Mouse (Mus musculus) intestine, embryonic 16.5 days (tissue): ENCODE data around the gene Slc35a3. TPM values are rescaled to one million over a fixed set of nuclear protein-coding genes. Genes with fewer than 3 reads are reported as not detected.
"Not testable (repeated sequence)": the region's sequence is repeated elsewhere in the genome, so short reads cannot be mapped to it uniquely, and the experiment has no call there.

ENCODE experiments used
- ATAC-seq: fragments of 200-750 bp; cut with Nextera tagmentation; 2 replicates; pipeline ENCODE4 v1.8.0; 2017; ENCODE audit warnings: moderate TSS enrichment, moderate library complexity
- H3K27ac ChIP-seq: fragments of 300-500 bp; sonication (generic); 2 replicates; pipeline ENCODE4 v1.5.1; 2014; ENCODE audit warnings: mild to moderate bottlenecking, low read length
- H3K27me3 ChIP-seq: fragments of 300-500 bp; sonication (generic); replicated peaks from 2 replicates; pipeline ENCODE4 v1.6.1; 2014; ENCODE audit warnings: low read length, control low read depth, mixed read lengths; ENCODE audit not compliant: control insufficient read depth, insufficient read depth
- H3K36me3 ChIP-seq: fragments of 300-500 bp; sonication (generic); 2 replicates; pipeline ENCODE4 v1.6.1; 2014; ENCODE audit warnings: low read length, control low read depth; ENCODE audit not compliant: control insufficient read depth, insufficient read depth
- H3K4me1 ChIP-seq: fragments of 300-500 bp; sonication (generic); 2 replicates; pipeline ENCODE4 v1.6.1; 2014; ENCODE audit warnings: low read length, control low read depth, mixed read lengths; ENCODE audit not compliant: control insufficient read depth, insufficient read depth
- H3K4me2 ChIP-seq: fragments of 300-500 bp; sonication (generic); 2 replicates; pipeline ENCODE4 v1.6.1; 2014; ENCODE audit warnings: low read depth, low read length, control low read depth
- H3K4me3 ChIP-seq: fragments of 300-500 bp; sonication (generic); 2 replicates; pipeline ENCODE4 v1.5.1; 2014; ENCODE audit warnings: mild to moderate bottlenecking, low read length
- H3K9ac ChIP-seq: fragments of 300-500 bp; sonication (generic); 2 replicates; pipeline ENCODE4 v1.6.1; 2014; ENCODE audit warnings: low read depth, low read length
- H3K9me3 ChIP-seq: fragments of 300-500 bp; sonication (generic); 2 replicates; pipeline ENCODE4 v1.6.1; 2016; ENCODE audit warnings: low read length, control low read depth; ENCODE audit not compliant: control insufficient read depth
- WGBS: fragments of 180-500 bp; shearing (Covaris S2); extraction: QIAGEN DNeasy Blood & Tissue Kit; methylation state at CpG from one replicate; pipeline ENCODE4 v1.1.7; 2014; 5-methylcytosine and 5-hydroxymethylcytosine counted together
- polyA plus RNA-seq: library from polyadenylated mRNA; unstranded; fragments of >200 nt; fragmentation: Nextera tagmentation; extraction: Ambion mirVana; gene quantifications from 2 replicates; pipeline ENCODE4 v1.2.1, GENCODE M21; 2015

The Slc35a3 gene
- 19.8 and 21.5 TPM in 2 replicates for polyA plus RNA-seq

DNA sequence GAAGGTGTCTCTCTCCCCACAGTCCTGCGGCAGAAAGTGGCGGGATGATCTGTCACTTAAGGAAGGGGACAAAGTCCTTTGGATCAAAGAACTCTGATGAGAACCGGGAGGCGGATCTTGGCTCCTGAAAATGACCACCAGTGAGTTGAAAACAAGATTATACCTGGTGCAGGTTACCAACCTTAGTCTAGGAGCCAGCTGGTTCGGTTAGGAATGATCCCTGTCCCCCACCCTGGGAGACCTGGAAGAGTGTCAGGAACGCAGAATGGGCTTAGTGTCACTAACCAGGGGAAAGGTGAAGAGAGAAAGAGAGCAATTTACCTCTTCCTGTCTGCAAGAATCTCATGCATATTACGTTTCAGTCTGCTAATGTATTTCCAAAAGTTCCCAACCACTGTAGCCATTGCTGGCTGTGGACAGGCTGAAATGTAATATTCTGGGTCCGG is at the start of gene Slc35a3:
Gene Slc35a3 (minus strand): TSS at position 396 of the 446 bp plus-strand sequence.
- H3K4me2 ChIP-seq = peak within 1 kb of the TSS; percentile 84
- peak within 1 kb of the TSS; percentile 90 for H3K27ac ChIP-seq
- H3K4me1 ChIP-seq = peaks cover 12% of the 10 kb centered on the region
- peak within 1 kb of the TSS; percentile 95 for H3K4me3 ChIP-seq
- 2% methylated on average over 8 of the region's 8 CpGs for WGBS
- peak within 1 kb of the TSS; percentile 97 for H3K9ac ChIP-seq
- H3K36me3 ChIP-seq = no peaks in the 10 kb centered on the region
- H3K27me3 ChIP-seq = no peaks in the 10 kb centered on the region
- no peaks in the 10 kb centered on the region for H3K9me3 ChIP-seq
- peak; percentile 58 for ATAC-seq

GRCm38 (mm10) chr3:116752818-116753217 is 40.2 kb upstream of the Slc35a3 start:
- H3K9me3 ChIP-seq = no peaks in the 10 kb centered on the region
- no peak overlapping the region for H3K27ac ChIP-seq
- H3K27me3 ChIP-seq = no peaks in the 10 kb centered on the region
- H3K4me1 ChIP-seq = no peaks in the 10 kb centered on the region
- WGBS = 93% methylated on average over 8 of the region's 8 CpGs
- no peak for ATAC-seq
- H3K9ac ChIP-seq = no peak overlapping the region
- peaks cover 6% of the 10 kb centered on the region; the same call in 1 of the 2 replicates for H3K36me3 ChIP-seq
- H3K4me3 ChIP-seq = no peak overlapping the region
- H3K4me2 ChIP-seq = no peak overlapping the region

GRCm38 (mm10) chr3:116751191-116751860 is 38.7 kb upstream of the Slc35a3 start:
- no peak overlapping the region for H3K4me2 ChIP-seq
- no peak overlapping the region for H3K9ac ChIP-seq
- peaks cover 6% of the 10 kb centered on the region; the same call in 1 of the 2 replicates for H3K36me3 ChIP-seq
- no peak for ATAC-seq
- H3K27ac ChIP-seq = no peak overlapping the region
- no peaks in the 10 kb centered on the region for H3K4me1 ChIP-seq
- 89% methylated on average over 4 of the region's 4 CpGs for WGBS
- H3K9me3 ChIP-seq = no peaks in the 10 kb centered on the region
- no peak overlapping the region for H3K4me3 ChIP-seq
- no peaks in the 10 kb centered on the region for H3K27me3 ChIP-seq

DNA sequence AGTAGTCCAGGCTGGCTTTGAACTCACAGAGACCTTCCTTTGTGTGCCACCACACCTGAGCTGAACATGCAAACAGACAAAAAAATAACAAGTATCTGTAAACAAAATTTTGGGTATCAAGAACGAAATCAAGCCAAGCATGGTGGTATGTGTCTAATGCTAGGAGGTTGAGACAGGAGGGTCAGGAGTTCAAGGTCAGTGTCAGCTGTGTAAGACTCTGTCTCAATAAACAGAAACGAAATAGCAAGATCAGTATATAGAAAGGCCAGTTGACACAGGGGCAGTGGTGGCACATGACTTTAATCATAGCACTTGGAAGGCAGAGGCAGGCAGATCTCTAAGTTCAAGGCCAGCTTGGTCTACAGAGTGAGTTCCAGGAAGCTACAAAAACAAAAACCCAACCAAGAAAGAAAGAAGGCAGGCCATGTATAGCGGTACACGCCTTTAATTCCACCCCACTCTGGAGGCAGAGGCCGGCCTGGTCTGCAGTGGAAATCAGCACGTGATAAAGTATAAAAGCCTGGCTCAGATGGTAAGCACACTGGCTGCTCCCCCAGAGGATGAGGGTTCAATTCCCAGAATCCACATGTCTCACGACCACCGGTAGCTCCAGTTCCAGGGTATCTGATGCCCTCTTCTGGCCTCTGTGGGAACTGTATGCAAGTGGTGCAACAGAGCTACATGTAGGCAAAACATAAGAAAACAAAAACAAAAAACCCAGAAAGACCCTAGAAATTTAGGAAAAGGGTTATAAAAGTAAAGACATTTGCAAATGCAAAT is 36.0 kb upstream of the Slc35a3 start:
- WGBS = 63% methylated on average over 8 of the region's 8 CpGs
- H3K27me3 ChIP-seq = no peaks in the 10 kb centered on the region
- no peak for ATAC-seq

GRCm38 (mm10) chr3:116747648-116748047 is 35.0 kb upstream of the Slc35a3 start:
- H3K4me1 ChIP-seq, H3K4me3 ChIP-seq, H3K9ac ChIP-seq, H3K9me3 ChIP-seq, H3K4me2 ChIP-seq, H3K27me3 ChIP-seq, H3K27ac ChIP-seq, ATAC-seq, H3K36me3 ChIP-seq: not testable (repeated sequence)
- whole genome bisulfite sequencing = 90% methylated on average over 7 of the region's 7 CpGs

More for the DNA sequence above, 36.0 kb upstream of the Slc35a3 start:
- H3K36me3 ChIP-seq = 0 out of 2 replicates have a peak, but pooled peaks cover 6% of the 10 kb centered on the region
- H3K4me3 ChIP-seq = no peak overlapping the region
- H3K4me2 ChIP-seq = no peak overlapping the region
- H3K27ac ChIP-seq = no peak overlapping the region
- no peaks in the 10 kb centered on the region for H3K9me3 ChIP-seq
- no peak overlapping the region for H3K9ac ChIP-seq
- no peaks in the 10 kb centered on the region for H3K4me1 ChIP-seq

- no peak overlapping the region for H3K4me2 ChIP-seq
- ATAC-seq = no peak
Observed at GRCm38 (mm10) chr3:116740963-116741362, 28.3 kb upstream of the Slc35a3 start.

GRCm38 (mm10) chr3:116740106-116740505 is 27.5 kb upstream of the Slc35a3 start:
- WGBS = 53% methylated on average over 5 of the region's 5 CpGs
- ATAC-seq = no peak
- no peaks in the 10 kb centered on the region for H3K4me1 ChIP-seq
- H3K9me3 ChIP-seq = no peaks in the 10 kb centered on the region
- no peak overlapping the region for H3K4me2 ChIP-seq
- H3K36me3 ChIP-seq = no peaks in the 10 kb centered on the region
- no peaks in the 10 kb centered on the region for H3K27me3 ChIP-seq
- no peak overlapping the region for H3K4me3 ChIP-seq
- H3K9ac ChIP-seq = no peak overlapping the region
- no peak overlapping the region for H3K27ac ChIP-seq

More at GRCm38 (mm10) chr3:116740963-116741362, 28.3 kb upstream of the Slc35a3 start:
- H3K27me3 ChIP-seq = no peaks in the 10 kb centered on the region
- H3K36me3 ChIP-seq = no peaks in the 10 kb centered on the region
- no peaks in the 10 kb centered on the region for H3K4me1 ChIP-seq
- no peak overlapping the region for H3K9ac ChIP-seq
- H3K9me3 ChIP-seq = no peaks in the 10 kb centered on the region
- H3K4me3 ChIP-seq = no peak overlapping the region
- H3K27ac ChIP-seq = no peak overlapping the region
- WGBS = 82% methylated on average over 9 of the region's 9 CpGs

GRCm38 (mm10) chr3:116737326-116737731 is 24.7 kb upstream of the Slc35a3 start:
- H3K4me2 ChIP-seq = no peak overlapping the region
- no peak overlapping the region for H3K27ac ChIP-seq
- no peaks in the 10 kb centered on the region for H3K27me3 ChIP-seq
- H3K36me3 ChIP-seq = no peaks in the 10 kb centered on the region
- H3K9ac ChIP-seq = no peak overlapping the region
- no peaks in the 10 kb centered on the region for H3K4me1 ChIP-seq
- no peaks in the 10 kb centered on the region for H3K9me3 ChIP-seq
- no peak for ATAC-seq
- 77% methylated on average over 8 of the region's 8 CpGs for WGBS
- H3K4me3 ChIP-seq = no peak overlapping the region

DNA sequence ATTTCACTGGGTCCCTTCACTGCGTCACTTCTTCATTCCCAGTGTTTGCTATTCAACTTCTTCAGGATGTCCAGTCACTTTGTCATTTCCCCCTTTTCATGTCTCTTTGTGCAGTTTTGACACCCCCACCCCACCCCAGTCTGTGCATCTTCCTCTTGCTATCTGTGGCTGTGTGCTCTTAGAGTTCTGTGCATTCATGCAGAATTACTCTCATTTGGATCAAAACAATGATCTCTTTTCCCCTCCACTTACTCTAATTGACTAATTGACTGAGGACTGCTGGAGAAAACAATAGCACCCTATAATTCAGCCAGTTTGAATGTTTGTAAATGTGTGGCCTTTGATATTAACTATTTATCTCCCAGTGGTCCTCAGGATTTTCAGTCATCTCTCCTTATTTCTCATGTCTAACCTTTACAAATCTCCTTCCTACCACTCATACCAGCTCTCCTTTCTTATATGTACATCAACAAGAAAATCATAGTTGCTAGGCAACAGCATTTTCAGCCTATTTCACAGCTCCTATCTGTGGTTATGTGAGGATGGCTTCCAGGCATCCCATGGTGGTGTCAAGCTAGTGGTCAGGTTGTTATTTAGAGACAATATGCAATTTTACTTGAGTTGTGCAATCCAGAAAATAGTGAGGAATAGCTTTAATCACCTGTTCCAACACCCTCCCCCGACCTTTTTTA is 17.0 kb upstream of the Slc35a3 start:
- Histone ChIP-seq H3K4me2 (no peak overlapping the region), H3K27ac (no peak overlapping the region), H3K9me3 (no peaks in the 10 kb centered on the region), H3K36me3 (no peaks in the 10 kb centered on the region), H3K27me3 (no peaks in the 10 kb centered on the region), H3K9ac (no peak overlapping the region), H3K4me1 (0 out of 2 replicates have a peak, but pooled peaks cover 3% of the 10 kb centered on the region), H3K4me3 (no peak overlapping the region)
- WGBS = 81% methylated on average over 2 of the region's 2 CpGs
- ATAC-seq = no peak
